Mouse (Mus musculus): Measurements from ENCODE around the gene Dnajb9. TPM values are rescaled to one million over a fixed set of nuclear protein-coding genes. Genes with fewer than 3 reads are reported as not detected.

Dnajb9 gene
- polyA plus RNA-seq (2017; shearing (Covaris generic)) = 10 to 100 TPM; 13.9 to 15.1 TPM

GRCm38 (mm10) chr12:44209824-44210752 lies at the start of gene Dnajb9:
Gene Dnajb9 (minus strand): TSS chr12:44210326.

GRCm38 (mm10) chr12:44221070-44221469 lies 10.9 kb upstream of the Dnajb9 start, which contains the start of gene Pnpla8:
Gene Pnpla8 (plus strand): TSS chr12:44221370.

Other genes starting within 250 kb of the Dnajb9 start
- gene Pnpla8, start 11.0 kb upstream of the Dnajb9 start, polyA plus RNA-seq (2017; shearing (Covaris generic)) = 10 to 100 TPM; 37.3 to 37.8 TPM
- gene Nrcam, start 118.6 kb upstream of the Dnajb9 start, polyA plus RNA-seq (2017; shearing (Covaris generic)) = 1 to 10 TPM in 1 of 2 experiments, under 1 TPM in 1; 0.34 to 2.2 TPM

Measured in inflammation-experienced regulatory T-cells (primary cell).